Mouse (Mus musculus): ENCODE data around the gene Sstr3.

Sstr3 gene

DNA sequence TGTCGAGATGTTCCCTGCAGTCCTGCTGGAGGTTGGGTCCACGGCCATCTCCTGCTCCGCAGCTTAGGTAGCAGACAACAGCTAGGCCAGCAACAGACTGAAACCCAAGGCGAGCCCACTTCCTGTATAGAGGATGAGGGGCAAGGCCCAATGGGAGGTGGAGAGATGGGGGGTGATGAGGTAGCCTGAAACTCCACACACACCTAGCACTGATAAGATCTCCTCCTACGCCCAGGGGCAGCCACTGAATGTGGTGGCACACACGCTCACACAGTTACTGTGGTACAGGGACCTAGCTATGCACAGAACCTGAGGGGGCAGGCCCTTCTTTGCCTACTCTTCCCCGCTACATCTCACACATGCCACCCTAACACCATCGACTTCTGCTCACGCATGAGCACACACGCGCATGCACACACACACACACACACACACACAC lies 49.5 kb downstream of the Sstr3 start, which contains the start of gene Il2rb:
Gene Il2rb, minus strand, starts transcription at position 304 of the 439 bp plus-strand sequence.
- DNase-seq = no peak

DNA sequence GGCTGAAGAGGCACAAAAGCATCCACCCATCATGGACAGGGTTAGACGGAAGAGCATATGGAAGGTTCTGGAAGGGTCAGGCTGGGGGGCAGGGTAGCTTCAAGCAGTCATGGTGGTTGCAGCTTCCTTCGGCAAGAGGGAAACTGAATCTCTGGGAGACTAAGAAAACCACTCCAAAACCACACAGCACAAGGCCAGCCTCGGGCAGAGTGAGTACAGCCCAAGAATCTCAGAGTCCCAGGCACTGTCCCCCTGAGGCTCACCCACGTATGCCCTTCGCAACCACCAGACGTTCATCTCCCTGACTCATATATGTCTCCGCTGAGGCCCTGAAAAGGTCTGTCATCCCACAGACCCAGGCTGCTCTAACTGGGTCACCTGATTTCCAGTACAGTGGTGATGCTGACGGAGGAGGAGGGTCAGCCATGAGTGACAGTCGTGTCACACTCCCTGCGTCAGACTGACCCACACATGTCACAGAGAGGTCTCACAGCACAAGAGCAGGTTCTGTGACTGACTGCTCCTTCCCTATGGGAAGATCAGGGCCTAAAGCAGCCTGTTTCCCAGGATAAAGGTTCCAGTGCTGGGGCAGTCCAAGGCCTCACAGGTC lies 51.0 kb downstream of the Sstr3 start:
- DNase-seq = no peak

DNA sequence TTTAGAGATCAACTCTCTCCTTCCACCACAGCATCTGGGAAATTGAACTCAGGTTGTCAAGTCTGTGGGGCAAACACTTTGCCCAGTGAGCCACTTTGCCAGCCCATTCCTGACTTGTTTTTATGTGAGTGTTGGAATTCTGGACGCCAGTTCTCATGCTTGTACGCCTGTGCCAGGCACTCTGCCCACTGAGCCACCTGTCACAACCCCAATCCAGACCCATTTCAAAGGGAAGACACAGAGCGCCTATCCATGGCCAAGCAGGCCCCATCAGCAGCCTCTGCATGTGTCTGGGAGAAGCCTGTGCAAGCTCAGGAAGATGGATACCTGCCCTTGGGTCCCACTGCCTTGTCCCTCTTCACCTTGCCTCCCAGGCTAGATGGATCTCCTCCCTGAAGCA lies 53.2 kb downstream of the Sstr3 start:
- no peak for DNase-seq

DNA sequence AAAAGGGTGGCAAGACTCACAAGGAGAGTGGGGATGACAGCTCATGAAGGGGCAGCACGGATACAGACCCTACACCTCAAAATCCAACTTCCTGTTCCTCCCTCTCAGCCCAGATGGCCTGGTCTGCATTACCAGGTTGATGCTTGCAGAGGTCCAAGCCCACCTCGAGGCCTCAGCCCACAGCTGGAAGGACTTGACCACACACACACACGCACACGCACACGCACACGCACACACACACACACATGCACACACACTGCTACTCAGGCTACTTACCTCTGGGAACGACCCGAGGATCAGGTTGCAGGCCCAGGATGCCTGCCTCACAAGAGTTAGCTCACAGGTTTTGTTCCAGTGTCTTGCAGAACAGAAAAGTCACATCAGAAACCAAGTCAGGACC lies 54.6 kb downstream of the Sstr3 start:
- no peak for DNase-seq

DNA sequence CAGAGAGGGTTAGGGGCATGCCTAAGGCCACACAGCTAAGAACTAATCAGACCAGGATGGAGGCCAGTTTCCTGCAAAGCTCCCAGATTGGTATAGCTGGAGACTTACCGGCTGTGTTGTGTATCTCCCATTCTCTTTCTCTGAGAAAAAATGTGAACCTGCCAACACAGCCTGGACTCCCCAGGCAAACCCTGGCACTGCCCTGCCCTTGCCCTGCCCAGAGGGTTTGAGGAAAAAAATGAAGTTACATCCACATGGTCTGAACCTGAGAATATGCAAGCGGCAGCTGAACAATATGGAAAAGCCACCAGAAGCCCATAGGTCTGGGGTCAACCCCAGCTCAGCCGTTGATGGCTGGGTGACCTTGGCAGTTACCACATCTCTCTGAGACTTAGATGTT lies 55.2 kb downstream of the Sstr3 start:
- DNase-seq = no peak

DNA sequence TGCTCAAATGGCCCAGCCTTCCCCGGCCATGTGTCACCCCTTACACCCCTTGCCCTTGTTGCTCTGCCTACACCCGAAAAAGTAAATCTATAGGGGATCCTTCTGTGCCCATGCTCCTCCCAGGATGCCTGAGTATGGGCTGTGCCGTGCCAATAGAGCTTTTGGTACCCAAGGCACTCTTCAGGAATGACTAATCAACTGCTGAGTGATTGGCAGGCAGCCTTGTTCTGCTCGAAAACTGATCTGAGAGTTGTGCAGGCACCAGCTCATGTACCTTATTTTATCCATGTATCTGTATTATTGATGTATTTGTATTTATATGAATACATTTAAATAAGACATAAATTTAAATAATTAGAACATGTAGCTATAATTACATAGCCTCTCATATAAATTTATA lies 57.4 kb downstream of the Sstr3 start:
- no peak for DNase-seq

All from kidney, postnatal 4 days (tissue).